8 mouse cellular contexts compared by ENCODE assay signal in genomic region chr16:33380882-33381613, GRCm38 (mm10). TPM values are rescaled to one million over a fixed set of nuclear protein-coding genes. Genes with fewer than 3 reads are reported as not detected.
DNase-seq lines count a peak whose midpoint lies in the region; ATAC-seq and TF ChIP-seq lines count a peak whose summit lies in the region.

No protein-coding gene starts in this region.

- ATAC-seq in forebrain, postnatal 0 days, result peak; percentile 78
- ATAC-seq in megakaryocyte progenitor cell, adult 5-6 weeks (replicated peaks; ENCODE audit: poor library complexity), result peak; percentile 22
- ATAC-seq in inflammation-experienced regulatory T-cells, adult 6 months, result no peak

- under 1% methylated on average over 39 of the region's 80 CpGs for WGBS in forebrain, postnatal 0 days
- under 1% methylated on average over 68 of the region's 80 CpGs for WGBS in hindbrain, embryonic 10.5 days

- peak overlapping the region; percentile 68 for H3K4me2 ChIP-seq in forebrain, postnatal 0 days (ENCODE audit: low read depth)

- H3K4me3 ChIP-seq in forebrain, postnatal 0 days (ENCODE audit: low read depth, low read length), result peak overlapping the region; percentile 90
- peak overlapping the region; percentile 95 for H3K4me3 ChIP-seq in hindbrain, embryonic 10.5 days

- no peaks in the 10 kb centered on the region for H3K27me3 ChIP-seq in forebrain, postnatal 0 days (ENCODE audit: insufficient read depth, low read length)
- H3K27me3 ChIP-seq in hindbrain, embryonic 10.5 days (ENCODE audit: insufficient read depth, poor library complexity, severe bottlenecking), result no peaks in the 10 kb centered on the region

- TF ChIP-seq CTCF in forebrain, postnatal 0 days (IDR thresholded peaks at IDR 0.05; ENCODE audit: low read depth), result no peak

- peaks cover 11% of the 10 kb centered on the region; the same call in 1 of the 2 replicates for H3K4me1 ChIP-seq in forebrain, postnatal 0 days (ENCODE audit: insufficient read depth)
- H3K4me1 ChIP-seq in hindbrain, embryonic 10.5 days (replicated peaks), result peaks cover 23% of the 10 kb centered on the region

- peak overlapping the region; percentile 90 for H3K9ac ChIP-seq in forebrain, postnatal 0 days

- no peaks in the 10 kb centered on the region for H3K9me3 ChIP-seq in forebrain, postnatal 0 days (ENCODE audit: low read length)
- H3K9me3 ChIP-seq in hindbrain, embryonic 10.5 days, result no peaks in the 10 kb centered on the region

- H3K36me3 ChIP-seq in forebrain, postnatal 0 days (ENCODE audit: insufficient read depth), result no peaks in the 10 kb centered on the region
- peaks cover 17% of the 10 kb centered on the region for H3K36me3 ChIP-seq in hindbrain, embryonic 10.5 days

- DNase-seq in T-cell, adult 2 months (ENCODE audit: low spot score), result peak; percentile 33
- DNase-seq in cerebellum, adult 8-10 months, result peak; percentile 51
- DNase-seq in forebrain, postnatal 0 days, result peak; percentile 71
- DNase-seq in hindbrain, embryonic 10.5 days (ENCODE audit: low spot score), result peak; percentile 71
- peak; percentile 17 to 39 for DNase-seq in left cerebral cortex, adult 8-10 months (ENCODE audit: low spot score in 2 of 2)
- peak; percentile 55 for DNase-seq in right cerebral cortex, postnatal 4 days

- peak overlapping the region; percentile 97 for H3K27ac ChIP-seq in forebrain, postnatal 0 days (ENCODE audit: low read depth, low read length)
- peak overlapping the region; percentile 99 for H3K27ac ChIP-seq in hindbrain, embryonic 10.5 days

RNA-seq across cellular contexts. Expression of gene Zfp148, which starts 0.4 kb away (rescaled TPM):
- 38.3 and 54.0 TPM in 2 replicates for total RNA-seq in forebrain, postnatal 0 days (2014; rRNA removed)
- 44.4 and 59.2 TPM in 2 replicates for polyA plus RNA-seq in forebrain, postnatal 0 days (2015; fragmentation: Nextera tagmentation; extraction: Ambion mirVana)
- 38.8 and 40.1 TPM in 2 replicates for polyA plus RNA-seq in hindbrain, embryonic 10.5 days (2016; fragmentation: Nextera tagmentation; extraction: Ambion mirVana)
- total RNA-seq in left cerebral cortex, adult 8-10 months (2022), result 100 to 1,000 TPM; 160 to 197 (median 184) TPM
- total RNA-seq in megakaryocyte progenitor cell, adult 5-6 weeks (2015), result 67.0 and 73.5 TPM in 2 replicates
- total RNA-seq in megakaryocyte progenitor cell, adult 5-6 weeks (2017), result 29.4 and 30.3 TPM in 2 replicates
- polyA plus RNA-seq in inflammation-experienced regulatory T-cells, adult 6 months (2017; shearing (Covaris generic)), result 10 to 100 TPM; 45.9 to 50.1 (median 46.0) TPM
